8 mouse cellular contexts compared by ENCODE assay signal in genomic region chr6:49057053-49058021, GRCm38 (mm10). TPM values are rescaled to one million over a fixed set of nuclear protein-coding genes. Genes with fewer than 3 reads are reported as not detected.
DNase-seq lines count a peak whose midpoint lies in the region; ATAC-seq and TF ChIP-seq lines count a peak whose summit lies in the region.

No protein-coding gene starts in this region.

- H3K4me1 ChIP-seq in liver, postnatal 0 days (ENCODE audit: insufficient read depth): no peaks in the 10 kb centered on the region
- no peaks in the 10 kb centered on the region for H3K4me1 ChIP-seq in thymus, adult 2 months (replicated peaks; ENCODE audit: control insufficient read depth, insufficient read depth, low read length)

- no peak for DNase-seq in Patski (ENCODE audit: low read depth, low spot score)
- peak; percentile 55 for DNase-seq in cerebellum, adult 9-11 months
- DNase-seq in frontal cortex, postnatal 36 days (ENCODE audit: low spot score in 2 of 2): peak; percentile 68 to 74
- peak; percentile 71 for DNase-seq in kidney, adult 9 months
- DNase-seq in liver, postnatal 0 days: peak; percentile 75
- DNase-seq in thymus, adult 2 months: peak; percentile 70

- WGBS in liver, postnatal 0 days (ENCODE audit: insufficient replicate concordance): 32% methylated on average over 8 of the region's 8 CpGs
- 43% methylated on average over 8 of the region's 8 CpGs for WGBS in thymus, adult 2 months

- POLR2A ChIA-PET in Patski (lab: Charles Lee): interaction anchor here (0.7 to 0.9 kb wide), 2 partner anchors 40 to 160 kb away, joined by 3 to 4 read pairs; no protein-coding TSS in a partner anchor

- TF ChIP-seq EP300 in liver, postnatal 0 days (IDR thresholded peaks at IDR 0.05; ENCODE audit: low read depth): no peak

- TF ChIP-seq CTCF in C2C12 (IDR thresholded peaks at IDR 0.05; ENCODE audit: control insufficient read depth, insufficient read depth, insufficient read length) (peak; percentile 47), Patski (IDR thresholded peaks at IDR 0.05) (peak; percentile 91)
- TF ChIP-seq CTCF in liver, postnatal 0 days (IDR thresholded peaks at IDR 0.05; ENCODE audit: low read depth): peak; percentile 90
- TF ChIP-seq CTCF in thymus, adult 2 months (IDR thresholded peaks at IDR 0.05; ENCODE audit: borderline replicate concordance, control insufficient read depth, extremely low read depth, insufficient read depth, low read length, poor library complexity): no peak

- in situ Hi-C loops in Patski (cut with MboI; ENCODE audit: low pct_unique_long_range_greater_than_20kb): loop anchor here (5.0 kb wide), 2 partner anchors 150 to 340 kb away; partner anchors contain the start of gene Stk31

- CTCF ChIA-PET in Patski (lab: Charles Lee): interaction anchor here (0.7 to 3.6 kb wide), 17 partner anchors 8 to 184 kb away, joined by 3 to 12 read pairs (median 3); partner anchors contain the start of gene Gpnmb

- peaks cover 4% of the 10 kb centered on the region for H3K27me3 ChIP-seq in C2C12 (ENCODE audit: control insufficient read depth, insufficient read depth, insufficient read length)
- no peaks in the 10 kb centered on the region for H3K27me3 ChIP-seq in Patski
- no peaks in the 10 kb centered on the region for H3K27me3 ChIP-seq in liver, postnatal 0 days (ENCODE audit: insufficient read depth, low read length)
- H3K27me3 ChIP-seq in thymus, adult 2 months (ENCODE audit: control insufficient read depth, insufficient read depth, low read length): no peaks in the 10 kb centered on the region

- no peaks in the 10 kb centered on the region for H3K79me3 ChIP-seq in C2C12 (ENCODE audit: low read depth)

- no peaks in the 10 kb centered on the region for H3K9me3 ChIP-seq in liver, postnatal 0 days (ENCODE audit: low read length)

- TF ChIP-seq POLR2A in thymus, adult 2 months (IDR thresholded peaks at IDR 0.05; ENCODE audit: control insufficient read depth, extremely low read depth, insufficient read depth, low read length, poor library complexity): no peak

- no peak overlapping the region for H3K9ac ChIP-seq in liver, postnatal 0 days (replicated peaks)

- H3ac ChIP-seq in C2C12 (ENCODE audit: control insufficient read depth, insufficient read length, low read depth): no peak overlapping the region

- H3K4me3 ChIP-seq in C2C12 (ENCODE audit: insufficient read depth, poor library complexity, severe bottlenecking): no peak overlapping the region
- H3K4me3 ChIP-seq in liver, postnatal 0 days (ENCODE audit: low read depth, low read length): no peak overlapping the region
- no peak overlapping the region for H3K4me3 ChIP-seq in thymus, adult 2 months (ENCODE audit: control insufficient read depth, insufficient read depth, low read length)

- H3K79me2 ChIP-seq in C2C12 (ENCODE audit: control insufficient read depth, insufficient read depth): no peaks in the 10 kb centered on the region

- H3K27ac ChIP-seq in liver, postnatal 0 days (ENCODE audit: low read depth): no peak overlapping the region
- no peak overlapping the region for H3K27ac ChIP-seq in thymus, adult 2 months (ENCODE audit: control insufficient read depth, insufficient read depth, low read length)

- H3K36me3 ChIP-seq in C2C12 (ENCODE audit: control insufficient read depth, insufficient read depth): no peaks in the 10 kb centered on the region
- no peaks in the 10 kb centered on the region for H3K36me3 ChIP-seq in liver, postnatal 0 days (replicated peaks; ENCODE audit: insufficient read depth, low read length)
- H3K36me3 ChIP-seq in thymus, adult 2 months (ENCODE audit: control insufficient read depth, insufficient read depth, low read length): no peaks in the 10 kb centered on the region

- no peak for ATAC-seq in Patski
- peak; percentile 38; the same call in 1 of the 2 replicates for ATAC-seq in liver, postnatal 0 days
- ATAC-seq in neutrophil, adult 5-6 weeks (ENCODE audit: extremely low read depth, insufficient number of reproducible peaks, low FRiP score, poor library complexity, severe bottlenecking): peak; percentile 80; the same call in 1 of the 2 replicates

- no peak overlapping the region for H3K4me2 ChIP-seq in liver, postnatal 0 days (ENCODE audit: low read depth, low read length)

TF ChIP-seq in C2C12, 6 proteins besides CTCF, POLR2A, EP300 and RAD21:
- TF ChIP-seq CEBPB (IDR thresholded peaks at IDR 0.05; ENCODE audit: low read depth): no peak
- no peak for TF ChIP-seq USF1 (IDR thresholded peaks at IDR 0.05; ENCODE audit: low read depth)
- no peak for TF ChIP-seq MYOG (IDR thresholded peaks at IDR 0.05; ENCODE audit: control insufficient read depth, extremely low read depth, insufficient read length)
- TF ChIP-seq MYOD1 (IDR thresholded peaks at IDR 0.05; ENCODE audit: control insufficient read depth, insufficient read length, low read depth): no peak
- no peak for TF ChIP-seq FOSL1 (IDR thresholded peaks at IDR 0.05; ENCODE audit: insufficient read depth, low read length, poor library complexity, severe bottlenecking)
TF ChIP-seq in C2C12: peak in this region for 0.

RNA-seq across cellular contexts. Expression of gene Malsu1, which starts 16.3 kb away (rescaled TPM):
- polyA plus RNA-seq in C2C12 (2012; fragmentation: generic; extraction: Trizol) (19.3 TPM), Patski (2021) (48.0 TPM)
- polyA plus RNA-seq in liver, postnatal 0 days (2015; fragmentation: Nextera tagmentation; extraction: Ambion mirVana): 54.5 and 55.5 TPM in 2 replicates
- 34.3 and 39.8 TPM in 2 replicates for total RNA-seq in neutrophil, adult 5-6 weeks (2017)
- 21.0 and 23.8 TPM in 2 replicates for polyA plus RNA-seq in thymus, adult 2 months (2012; rRNA removed)

RNA-seq across cellular contexts. Expression of gene Gpnmb, which starts 21.0 kb away (rescaled TPM):
- polyA plus RNA-seq in C2C12 (2012; fragmentation: generic; extraction: Trizol): 0.88 TPM
- polyA plus RNA-seq in Patski (2021): 114 TPM
- 0.52 and 0.53 TPM in 2 replicates for polyA plus RNA-seq in liver, postnatal 0 days (2015; fragmentation: Nextera tagmentation; extraction: Ambion mirVana)
- not detected in 2 replicates for total RNA-seq in neutrophil, adult 5-6 weeks (2017)
- 7.8 and 15.2 TPM in 2 replicates for polyA plus RNA-seq in thymus, adult 2 months (2012; rRNA removed)
